Comparison of ENCODE assay signal across 11 mouse cellular contexts in genomic region chr6:120482756-120483155, GRCm38 (mm10). TPM values are rescaled to one million over a fixed set of nuclear protein-coding genes. Genes with fewer than 3 reads are reported as not detected.
A peak's percentile ranks its signal among the peaks of the same experiment; 100 is the strongest.
DNase-seq lines count a peak whose midpoint lies in the region; TF ChIP-seq lines count a peak whose summit lies in the region.
"Had no signal": no experiment of that assay in that cellular context is flagged by ENCODE, and none has a peak within 500 bp of the region (broad histone marks: within the 10 kb centered on the region; RNA-seq: fewer than 3 reads in every experiment).

No protein-coding gene starts in this region.

- no peak for TF ChIP-seq CTCF in layer of hippocampus, adult 2 months (conservative IDR thresholded peaks at IDR 0.05)
- no peak for TF ChIP-seq CTCF in embryonic fibroblast, embryonic 13.5 days (IDR thresholded peaks at IDR 0.05; ENCODE audit: borderline replicate concordance, insufficient read depth, low read length)

- no peak overlapping the region for H3K4me3 ChIP-seq in layer of hippocampus, adult 2 months
- no peak overlapping the region for H3K4me3 ChIP-seq in embryonic fibroblast, embryonic 13.5 days (ENCODE audit: insufficient read depth, low read length)
- H3K4me3 ChIP-seq: embryonic facial prominence, embryonic 12.5 days; limb, embryonic 13.5 days; neural tube, embryonic 15.5 days had no signal

- H3K27ac ChIP-seq in layer of hippocampus, adult 2 months = 0 out of 2 replicates have a peak overlapping the region, but pooled peaks have one; percentile 6
- H3K27ac ChIP-seq in embryonic fibroblast, embryonic 13.5 days (ENCODE audit: insufficient read depth, low read length) = peak overlapping the region; percentile 70
- H3K27ac ChIP-seq: embryonic facial prominence, embryonic 12.5 days; limb, embryonic 13.5 days; neural tube, embryonic 15.5 days had no signal

- DNase-seq in heart, adult 18-20 months = peak; percentile 36 to 56
- no peak for DNase-seq in heart, postnatal 25 days (ENCODE audit: low spot score)
- no peak for DNase-seq in layer of hippocampus, adult 2 months (ENCODE audit: low spot score in 2 of 2)
- DNase-seq in layer of hippocampus, postnatal 10 days (ENCODE audit: low spot score in 2 of 2) = no peak
- DNase-seq in MN1 (ENCODE audit: low spot score) = peak; percentile 27
- DNase-seq in urinary bladder, adult 2 months (ENCODE audit: low spot score) = no peak
- DNase-seq: cerebellum, adult 8-10 months had no signal

- intact Hi-C loops in heart, postnatal 25 days (cut with DNase I) = no loop called here

- TF ChIP-seq POLR2A in embryonic fibroblast, embryonic 13.5 days (IDR thresholded peaks at IDR 0.05; ENCODE audit: low read depth, low read length) = no peak

- H3K4me1 ChIP-seq in embryonic fibroblast, embryonic 13.5 days (ENCODE audit: control insufficient read depth, insufficient read depth, low read length) = peaks cover 13% of the 10 kb centered on the region; the same call in 1 of the 2 replicates
- H3K4me1 ChIP-seq: embryonic facial prominence, embryonic 12.5 days had no signal

RNA-seq across cellular contexts. Expression of gene Tmem121b, which starts 10.9 kb away (rescaled TPM):
- total RNA-seq in heart, adult 18-20 months (2021) = not detected
- not detected for total RNA-seq in heart, postnatal 25 days (2021)
- total RNA-seq in layer of hippocampus, adult 2 months (2021) = 10 to 100 TPM; 38.2 to 38.6 TPM
- 10 to 100 TPM; 38.2 to 42.5 TPM for total RNA-seq in layer of hippocampus, postnatal 10 days (2021)
- 0.11 TPM in 1 of 2 replicates, not detected in the other for polyA plus RNA-seq in embryonic fibroblast, embryonic 13.5 days (2011; ENCODE audit: insufficient read length, low read depth, missing spikeins)
- polyA plus RNA-seq in urinary bladder, adult 2 months (2012; rRNA removed) = 0.01 TPM in 2 replicates

RNA-seq across cellular contexts. Expression of gene Il17ra, which starts 19.7 kb away (rescaled TPM):
- 1 to 10 TPM; 2.3 to 3.0 TPM for total RNA-seq in heart, adult 18-20 months (2021)
- total RNA-seq in heart, postnatal 25 days (2021) = 1 to 10 TPM; 2.4 to 3.0 TPM
- 1 to 10 TPM; 6.7 to 8.1 TPM for total RNA-seq in layer of hippocampus, adult 2 months (2021)
- total RNA-seq in layer of hippocampus, postnatal 10 days (2021) = 1 to 10 TPM; 4.0 to 4.1 TPM
- polyA plus RNA-seq in embryonic fibroblast, embryonic 13.5 days (2011; ENCODE audit: insufficient read length, low read depth, missing spikeins) = 11.7 and 13.3 TPM in 2 replicates
- 6.8 and 7.3 TPM in 2 replicates for polyA plus RNA-seq in urinary bladder, adult 2 months (2012; rRNA removed)

RNA-seq across cellular contexts. Expression of gene Hdhd5, which starts 48.4 kb away (rescaled TPM):
- 10 to 100 TPM; 18.7 to 21.8 TPM for total RNA-seq in heart, adult 18-20 months (2021)
- total RNA-seq in heart, postnatal 25 days (2021) = 10 to 100 TPM; 19.6 to 21.5 TPM
- 10 to 100 TPM; 32.3 to 40.2 TPM for total RNA-seq in layer of hippocampus, adult 2 months (2021)
- total RNA-seq in layer of hippocampus, postnatal 10 days (2021) = 10 to 100 TPM; 34.3 to 37.2 TPM
- polyA plus RNA-seq in embryonic fibroblast, embryonic 13.5 days (2011; ENCODE audit: insufficient read length, low read depth, missing spikeins) = 8.5 and 10.9 TPM in 2 replicates
- polyA plus RNA-seq in urinary bladder, adult 2 months (2012; rRNA removed) = 15.5 and 20.1 TPM in 2 replicates

Comparison
In these comparisons a context has a peak if more than half of its experiments do, and no peak if none do; other contexts are left out.
1. DNase-seq: peak in heart, adult 18-20 months (2 of 2) and MN1 (single experiment); none in heart, postnatal 25 days (single experiment), layer of hippocampus, adult 2 months (0 of 2), layer of hippocampus, postnatal 10 days (0 of 2) and urinary bladder, adult 2 months (single experiment).
2. RNA of gene Tmem121b, which starts 10.9 kb away (total RNA-seq): 38.2 to 42.5 TPM in layer of hippocampus, postnatal 10 days and 38.2 to 38.6 TPM in layer of hippocampus, adult 2 months; not detected in heart, adult 18-20 months and not detected in heart, postnatal 25 days; every median in the first group is over 10 times any median in the second.